Mouse (Mus musculus): ENCODE measurements around the gene AI837181. TPM values are rescaled to one million over a fixed set of nuclear protein-coding genes. Genes with fewer than 3 reads are reported as not detected.

AI837181 gene
- polyA plus RNA-seq, 1 experiment from 2014 or later: 44.4 TPM

GRCm38 (mm10) chr19:5419630-5420029 lies 5.3 kb upstream of the AI837181 start:
- ATAC-seq: no peak
- Histone ChIP-seq H3K9ac (no peak overlapping the region), H3K27me3 (no peaks in the 10 kb centered on the region), H3K9me3 (replicated peaks) (no peaks in the 10 kb centered on the region), H3K36me3 (ENCODE audit: poor library complexity, severe bottlenecking) (peaks cover 33% of the 10 kb centered on the region), H3K4me2 (no peak overlapping the region), H3K4me3 (no peak overlapping the region), H3K4me1 (peaks cover 15% of the 10 kb centered on the region), H3K27ac (no peak overlapping the region)
- WGBS: 94% methylated on average over 9 of the region's 9 CpGs

GRCm38 (mm10) chr19:5420579-5420978 lies 4.4 kb upstream of the AI837181 start:
- Histone ChIP-seq H3K27me3 (no peaks in the 10 kb centered on the region), H3K9me3 (replicated peaks) (no peaks in the 10 kb centered on the region), H3K4me1 (peaks cover 17% of the 10 kb centered on the region), H3K4me2 (no peak overlapping the region), H3K9ac (no peak overlapping the region), H3K4me3 (no peak overlapping the region), H3K27ac (no peak overlapping the region), H3K36me3 (ENCODE audit: poor library complexity, severe bottlenecking) (peaks cover 33% of the 10 kb centered on the region)
- 97% methylated on average over 6 of the region's 6 CpGs for WGBS
- ATAC-seq: no peak

- H3K9me3 ChIP-seq (replicated peaks): no peaks in the 10 kb centered on the region
- no peak overlapping the region for H3K27ac ChIP-seq
- ATAC-seq: no peak
- H3K36me3 ChIP-seq (ENCODE audit: poor library complexity, severe bottlenecking): peaks cover 42% of the 10 kb centered on the region
- 92% methylated on average over 5 of the region's 5 CpGs for WGBS
- peaks cover 29% of the 10 kb centered on the region for H3K4me1 ChIP-seq
- H3K9ac ChIP-seq: no peak overlapping the region
- no peaks in the 10 kb centered on the region for H3K27me3 ChIP-seq
- no peak overlapping the region for H3K4me2 ChIP-seq
- no peak overlapping the region for H3K4me3 ChIP-seq
Observed at GRCm38 (mm10) chr19:5421784-5422183, 3.2 kb upstream of the AI837181 start.

GRCm38 (mm10) chr19:5422267-5422666 lies 2.7 kb upstream of the AI837181 start:
- Histone ChIP-seq H3K9me3 (replicated peaks) (no peaks in the 10 kb centered on the region), H3K4me3 (no peak overlapping the region), H3K27ac (no peak overlapping the region), H3K27me3 (no peaks in the 10 kb centered on the region), H3K36me3 (ENCODE audit: poor library complexity, severe bottlenecking) (peaks cover 47% of the 10 kb centered on the region), H3K4me1 (peaks cover 34% of the 10 kb centered on the region), H3K4me2 (no peak overlapping the region), H3K9ac (peak overlapping the region; percentile 36)
- no peak for ATAC-seq
- WGBS: 87% methylated on average over 10 of the region's 10 CpGs

GRCm38 (mm10) chr19:5422895-5423443 lies 2.0 kb upstream of the AI837181 start:
- peak overlapping the region; percentile 84; the same call in 1 of the 2 replicates for H3K9ac ChIP-seq
- peak overlapping the region; percentile 92 for H3K4me2 ChIP-seq
- peaks cover 52% of the 10 kb centered on the region for H3K36me3 ChIP-seq (ENCODE audit: poor library complexity, severe bottlenecking)
- no peaks in the 10 kb centered on the region for H3K27me3 ChIP-seq
- no peaks in the 10 kb centered on the region for H3K9me3 ChIP-seq (replicated peaks)
- H3K4me3 ChIP-seq: peak overlapping the region; percentile 89
- ATAC-seq: no peak
- peaks cover 35% of the 10 kb centered on the region for H3K4me1 ChIP-seq
- H3K27ac ChIP-seq: no peak overlapping the region
- 72% methylated on average over 9 of the region's 9 CpGs for WGBS

- Histone ChIP-seq H3K9me3 (replicated peaks) (no peaks in the 10 kb centered on the region), H3K36me3 (ENCODE audit: poor library complexity, severe bottlenecking) (peaks cover 57% of the 10 kb centered on the region), H3K9ac (peak overlapping the region; percentile 84), H3K27me3 (no peaks in the 10 kb centered on the region), H3K4me3 (peak overlapping the region; percentile 89), H3K4me2 (peak overlapping the region; percentile 92), H3K27ac (peak overlapping the region; percentile 87; the same call in 1 of the 2 replicates), H3K4me1 (peaks cover 38% of the 10 kb centered on the region)
- no peak for ATAC-seq
- WGBS: 69% methylated on average over 12 of the region's 12 CpGs
Observed at GRCm38 (mm10) chr19:5423561-5423960, 1.4 kb upstream of the AI837181 start.

- peak overlapping the region; percentile 92 for H3K4me2 ChIP-seq
- H3K9me3 ChIP-seq (replicated peaks): no peaks in the 10 kb centered on the region
- peaks cover 38% of the 10 kb centered on the region for H3K4me1 ChIP-seq
- H3K36me3 ChIP-seq (ENCODE audit: poor library complexity, severe bottlenecking): peaks cover 57% of the 10 kb centered on the region
- no peaks in the 10 kb centered on the region for H3K27me3 ChIP-seq
- peak overlapping the region; percentile 89 for H3K4me3 ChIP-seq
- peak overlapping the region; percentile 84 for H3K9ac ChIP-seq
- H3K27ac ChIP-seq: peak overlapping the region; percentile 87
- peak; percentile 59 for ATAC-seq
- WGBS: under 1% methylated on average over 40 of the region's 48 CpGs
Observed at GRCm38 (mm10) chr19:5424092-5424781, 707 bp upstream of the AI837181 start.

GRCm38 (mm10) chr19:5425906-5426565 lies 1.1 kb downstream of the AI837181 start:
- no peaks in the 10 kb centered on the region for H3K9me3 ChIP-seq (replicated peaks)
- peaks cover 38% of the 10 kb centered on the region for H3K4me1 ChIP-seq
- H3K27me3 ChIP-seq: no peaks in the 10 kb centered on the region
- H3K9ac ChIP-seq: peak overlapping the region; percentile 94
- peaks cover 41% of the 10 kb centered on the region for H3K36me3 ChIP-seq (ENCODE audit: poor library complexity, severe bottlenecking)
- 91% methylated on average over 18 of the region's 18 CpGs for WGBS
- no peak for ATAC-seq
- H3K4me2 ChIP-seq: peak overlapping the region; percentile 71
- peak overlapping the region; percentile 5; the same call in 1 of the 2 replicates for H3K27ac ChIP-seq
- H3K4me3 ChIP-seq: peak overlapping the region; percentile 89

GRCm38 (mm10) chr19:5426640-5427290 lies 1.8 kb downstream of the AI837181 start:
- H3K4me2 ChIP-seq: peak overlapping the region; percentile 71; the same call in 1 of the 2 replicates
- ATAC-seq: no peak
- H3K4me3 ChIP-seq: no peak overlapping the region
- peaks cover 34% of the 10 kb centered on the region for H3K36me3 ChIP-seq (ENCODE audit: poor library complexity, severe bottlenecking)
- no peak overlapping the region for H3K27ac ChIP-seq
- WGBS: 95% methylated on average over 13 of the region's 13 CpGs
- H3K4me1 ChIP-seq: peaks cover 38% of the 10 kb centered on the region
- no peaks in the 10 kb centered on the region for H3K27me3 ChIP-seq
- no peaks in the 10 kb centered on the region for H3K9me3 ChIP-seq (replicated peaks)
- H3K9ac ChIP-seq: 0 out of 2 replicates have a peak overlapping the region, but pooled peaks have one; percentile 31

GRCm38 (mm10) chr19:5428083-5428482 lies 3.1 kb downstream of the AI837181 start:
- Histone ChIP-seq H3K27ac (no peak overlapping the region), H3K36me3 (ENCODE audit: poor library complexity, severe bottlenecking) (peaks cover 27% of the 10 kb centered on the region), H3K27me3 (no peaks in the 10 kb centered on the region), H3K4me1 (peaks cover 33% of the 10 kb centered on the region), H3K9me3 (replicated peaks) (no peaks in the 10 kb centered on the region), H3K9ac (no peak overlapping the region), H3K4me3 (no peak overlapping the region), H3K4me2 (no peak overlapping the region)
- WGBS: 86% methylated on average over 2 of the region's 2 CpGs
- no peak for ATAC-seq

GRCm38 (mm10) chr19:5429219-5429618 lies 4.3 kb downstream of the AI837181 start:
- WGBS: 87% methylated on average over 4 of the region's 4 CpGs
- no peak overlapping the region for H3K4me3 ChIP-seq
- H3K9ac ChIP-seq: no peak overlapping the region
- H3K27me3 ChIP-seq: no peaks in the 10 kb centered on the region
- peaks cover 29% of the 10 kb centered on the region for H3K4me1 ChIP-seq
- no peak overlapping the region for H3K4me2 ChIP-seq
- no peaks in the 10 kb centered on the region for H3K9me3 ChIP-seq (replicated peaks)
- H3K36me3 ChIP-seq (ENCODE audit: poor library complexity, severe bottlenecking): peaks cover 24% of the 10 kb centered on the region
- H3K27ac ChIP-seq: no peak overlapping the region
- ATAC-seq: no peak

- Histone ChIP-seq H3K9ac (no peak overlapping the region), H3K4me1 (peaks cover 29% of the 10 kb centered on the region), H3K36me3 (ENCODE audit: poor library complexity, severe bottlenecking) (peaks cover 24% of the 10 kb centered on the region), H3K27me3 (no peaks in the 10 kb centered on the region), H3K27ac (no peak overlapping the region), H3K9me3 (replicated peaks) (no peaks in the 10 kb centered on the region), H3K4me2 (no peak overlapping the region), H3K4me3 (no peak overlapping the region)
- ATAC-seq: no peak
- WGBS: 76% methylated on average over 8 of the region's 8 CpGs
Observed at GRCm38 (mm10) chr19:5429806-5430205, 4.9 kb downstream of the AI837181 start.

Measured in forebrain, embryonic 13.5 days (tissue).